Mouse (Mus musculus) G1E (cell line): ENCODE results near the gene Olfr552.

Source experiments
- CTCF ChIP-seq: IDR thresholded peaks from 2 replicates; pipeline ENCODE4 v1.5.1; 2012; ENCODE audit warnings: low read depth, low read length, inconsistent platforms, mixed read lengths
- GATA1 ChIP-seq: IDR thresholded peaks from 2 replicates; pipeline ENCODE4 v1.6.1; 2012; ENCODE audit warnings: borderline replicate concordance, low read length, inconsistent platforms, mixed read lengths
- GATA2 ChIP-seq: IDR thresholded peaks from 2 replicates; pipeline ENCODE4 v1.6.1; 2012; ENCODE audit warnings: low read depth, low read length, inconsistent platforms, borderline replicate concordance
- TAL1 ChIP-seq: conservative IDR thresholded peaks from 2 replicates; pipeline ENCODE4 v1.6.1; 2012; ENCODE audit warnings: low read depth, low read length, inconsistent platforms, mixed read lengths

DNA sequence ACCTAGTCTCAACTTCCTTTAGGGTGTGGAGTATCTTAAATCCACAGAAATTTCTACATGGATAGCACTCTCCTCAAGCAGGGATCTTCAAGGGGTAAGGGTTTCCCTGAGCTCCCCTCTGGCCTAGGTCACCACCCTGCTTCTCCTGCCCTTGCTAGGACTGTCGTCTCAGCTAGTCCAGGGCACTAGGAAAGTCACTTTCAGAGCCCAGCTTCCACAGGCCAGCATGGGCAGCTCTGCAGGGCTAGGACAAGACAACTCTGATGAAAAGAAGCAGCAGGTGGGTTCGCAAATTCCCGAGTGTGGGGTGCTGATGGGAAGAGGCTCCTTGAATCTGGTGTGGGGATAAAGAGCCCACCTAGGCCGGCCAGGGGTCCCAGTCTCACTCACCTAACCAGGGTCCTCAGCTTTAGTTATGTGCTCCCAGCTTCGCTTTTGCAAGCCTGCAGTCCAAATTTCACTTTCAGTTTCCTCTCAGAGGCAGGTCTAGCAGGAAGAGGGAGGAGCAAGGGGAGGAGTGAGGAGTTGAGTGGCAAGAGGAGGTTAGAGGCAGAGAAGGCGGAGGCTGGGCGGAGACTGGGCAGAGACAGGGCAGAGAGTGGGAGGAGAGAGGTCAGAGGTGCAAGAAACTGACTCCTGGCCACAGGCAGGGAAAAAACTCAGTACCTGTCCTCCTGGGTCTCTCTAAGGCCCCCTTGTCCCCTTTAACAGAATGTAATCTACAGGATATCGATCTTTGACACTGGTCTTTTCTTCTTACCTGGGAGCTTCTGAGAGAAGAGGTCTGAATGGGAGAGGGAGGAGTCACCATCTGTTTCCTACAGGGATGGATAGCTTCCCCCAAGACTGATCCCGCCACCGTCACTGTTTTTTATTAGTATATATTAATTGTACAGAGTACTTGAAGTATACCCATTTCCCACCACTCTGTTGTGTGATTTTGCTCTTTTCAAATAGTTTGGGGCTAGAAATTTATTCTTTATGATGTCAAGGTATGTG is 32.3 kb upstream of the Olfr552 start, which contains the start of gene Trim21:
- TF ChIP-seq CTCF (no peak), TAL1 (no peak), GATA2 (no peak), GATA1 (no peak)
